22 mouse cellular contexts compared by ENCODE assay signal in the genomic region with DNA sequence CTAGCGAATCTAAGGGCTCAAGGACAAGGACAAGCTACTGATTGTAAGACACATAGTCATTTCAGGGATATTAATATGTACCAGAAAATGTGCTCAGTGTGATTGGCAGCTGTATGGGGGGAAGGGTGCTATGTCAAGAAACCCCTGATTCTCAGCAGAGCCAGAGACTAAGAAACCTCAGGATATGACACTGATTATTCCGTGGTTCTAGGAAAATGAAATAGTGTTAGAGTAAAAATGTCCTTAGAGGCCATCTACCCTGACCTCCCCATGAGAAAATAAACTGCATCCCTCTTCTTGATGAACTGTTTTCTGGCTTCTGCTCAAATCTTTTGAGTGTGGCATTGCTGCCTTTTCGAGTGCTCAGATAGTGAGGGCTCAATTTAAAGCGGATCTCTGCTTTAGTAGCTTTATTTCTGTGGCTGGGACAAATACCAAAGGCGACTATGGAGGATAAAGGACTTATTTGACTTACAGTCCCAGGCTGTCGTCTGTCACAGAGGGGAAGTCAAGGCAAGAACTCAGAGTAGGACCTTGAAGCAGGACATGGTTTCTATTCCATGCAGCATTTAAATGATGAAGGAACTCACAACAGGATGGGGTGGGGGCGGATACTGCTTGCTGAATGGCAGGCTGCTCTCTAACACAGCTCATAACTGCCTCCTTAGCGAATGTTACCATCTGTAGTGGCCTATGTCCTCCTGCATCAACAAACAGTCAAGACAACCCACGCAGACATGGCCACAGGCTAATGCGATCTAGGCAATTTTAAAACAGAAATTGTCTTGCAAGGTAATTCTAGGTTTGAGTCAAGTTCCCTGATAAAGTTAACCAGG.
DNase-seq lines count a peak whose midpoint lies in the region; TF ChIP-seq lines count a peak whose summit lies in the region.
"Had no signal": no experiment of that assay in that cellular context is flagged by ENCODE, and none has a peak within 500 bp of the region (broad histone marks: within the 10 kb centered on the region; RNA-seq: fewer than 3 reads in every experiment).

No protein-coding gene starts in this region.

- intact Hi-C loops in left cerebral cortex, postnatal 25 days (cut with DNase I) = no loop called here

- TF ChIP-seq CTCF in lung, adult 2 months (IDR thresholded peaks at IDR 0.05; ENCODE audit: insufficient read depth, low read length) = no peak

- peak; percentile 28 to 71 for DNase-seq in layer of hippocampus, adult 18-20 months (ENCODE audit: low spot score in 2 of 2)
- no peak for DNase-seq in layer of hippocampus, postnatal 10 days (ENCODE audit: low spot score in 2 of 2)
- peak; percentile 2 for DNase-seq in lung, postnatal 10 days
- DNase-seq in lung, adult 2 months = no peak
- DNase-seq in layer of hippocampus, adult 8-10 months (ENCODE audit: low spot score in 2 of 2) = peak; percentile 32 to 36
- no peak for DNase-seq in left cerebral cortex, postnatal 25 days (ENCODE audit: low spot score in 2 of 2)
- DNase-seq in frontal cortex, postnatal 36 days (ENCODE audit: low spot score in 2 of 2) = no peak
- DNase-seq: cerebellum, adult 18-20 months; cerebellum, postnatal 14 days; forebrain, postnatal 0 days; gastrocnemius, postnatal 14 days; kidney, adult 18-20 months; kidney, postnatal 25 days; liver; retina, postnatal 1 day; right cerebral cortex, postnatal 14 days; thymus, postnatal 4 days had no signal

- no peaks in the 10 kb centered on the region for H3K4me1 ChIP-seq in lung, adult 2 months (ENCODE audit: control insufficient read depth, insufficient read depth, low read length)
- H3K4me1 ChIP-seq: embryonic facial prominence, embryonic 15.5 days; forebrain, embryonic 12.5 days; midbrain, embryonic 13.5 days; neural tube, embryonic 15.5 days had no signal

- H3K4me3 ChIP-seq in lung, adult 2 months (replicated peaks; ENCODE audit: extremely low read depth, low read depth, low read length) = no peak overlapping the region
- H3K4me3 ChIP-seq: embryonic facial prominence, embryonic 15.5 days; forebrain, embryonic 12.5 days; kidney, embryonic 15.5 days; midbrain, embryonic 13.5 days; neural tube, embryonic 15.5 days had no signal

- no peak for TF ChIP-seq POLR2A in lung, adult 2 months (IDR thresholded peaks at IDR 0.05; ENCODE audit: borderline replicate concordance, extremely low read depth, low read depth, low read length)

- 62% methylated on average over 10 of the region's 10 CpGs for WGBS in lung, adult 2 months

Comparison
In these comparisons a context has a peak if more than half of its experiments do, and no peak if none do; other contexts are left out.
1. DNase-seq: peak in layer of hippocampus, adult 18-20 months (2 of 2), lung, postnatal 10 days (single experiment) and layer of hippocampus, adult 8-10 months (2 of 2); none in layer of hippocampus, postnatal 10 days (0 of 2), lung, adult 2 months (single experiment), left cerebral cortex, postnatal 25 days (0 of 2) and frontal cortex, postnatal 36 days (0 of 2).